Mouse (Mus musculus): ENCODE measurements around the gene Bcor.

Gene Bcor

DNA sequence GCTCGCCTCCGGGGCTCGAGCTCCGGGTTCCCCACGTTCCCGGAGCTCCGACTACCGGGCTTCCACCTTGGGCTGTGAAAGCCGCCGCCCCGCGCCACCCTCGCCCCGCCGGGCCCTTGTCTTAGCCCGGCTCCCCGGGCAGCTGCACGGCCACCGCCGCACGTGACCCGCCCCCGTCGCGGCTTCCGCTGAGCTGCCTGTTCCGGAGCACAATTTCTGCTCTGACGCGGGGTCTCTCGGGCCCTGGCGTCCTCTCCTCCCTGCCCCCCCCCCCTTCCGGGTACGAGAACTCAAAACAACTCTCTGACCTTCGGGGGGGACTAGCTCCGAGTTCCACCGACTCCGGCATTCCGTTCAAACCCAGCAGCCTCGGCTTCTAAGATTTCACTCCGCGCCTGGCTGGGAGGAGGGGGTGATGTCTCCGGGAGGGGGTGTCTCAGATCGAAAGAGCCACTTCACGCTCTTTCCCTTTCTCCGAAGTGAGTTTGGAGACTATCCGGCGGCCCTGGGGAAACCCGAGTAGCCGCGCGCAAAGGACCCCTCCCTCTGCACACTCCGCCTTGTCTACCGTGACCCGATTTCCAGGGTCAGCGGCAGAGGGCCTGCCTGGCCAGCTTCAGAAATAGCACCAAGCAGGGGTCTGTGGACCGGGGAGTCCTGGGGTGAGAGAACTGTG, at the start of gene Bcor:
Gene Bcor (minus strand): TSS at position 375 of the 676 bp plus-strand sequence.
- DNase-seq (ENCODE audit: low spot score in 2 of 2), result peak in 1 of 2 experiments; percentile 37

DNA sequence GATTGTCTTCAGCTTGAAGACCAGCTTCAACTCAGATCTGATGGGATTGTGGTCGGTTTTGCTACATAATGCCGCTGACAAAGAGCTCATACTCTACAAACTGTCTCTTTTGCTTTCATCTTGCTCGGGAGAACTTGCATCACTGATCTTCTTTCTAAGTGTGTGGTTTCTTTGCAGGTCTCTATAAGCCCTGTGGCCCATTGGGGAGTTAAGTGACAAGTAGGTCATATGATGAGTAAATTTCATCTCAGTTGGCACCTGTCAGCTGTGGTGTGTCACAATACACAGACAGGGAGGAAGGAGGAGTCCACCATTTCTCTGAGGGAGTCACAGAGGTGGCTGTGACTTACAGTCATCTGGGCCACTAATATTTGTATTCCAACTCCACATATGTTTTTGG, 42.8 kb upstream of the Bcor start:
- no peak for DNase-seq (ENCODE audit: low spot score in 2 of 2)

DNA sequence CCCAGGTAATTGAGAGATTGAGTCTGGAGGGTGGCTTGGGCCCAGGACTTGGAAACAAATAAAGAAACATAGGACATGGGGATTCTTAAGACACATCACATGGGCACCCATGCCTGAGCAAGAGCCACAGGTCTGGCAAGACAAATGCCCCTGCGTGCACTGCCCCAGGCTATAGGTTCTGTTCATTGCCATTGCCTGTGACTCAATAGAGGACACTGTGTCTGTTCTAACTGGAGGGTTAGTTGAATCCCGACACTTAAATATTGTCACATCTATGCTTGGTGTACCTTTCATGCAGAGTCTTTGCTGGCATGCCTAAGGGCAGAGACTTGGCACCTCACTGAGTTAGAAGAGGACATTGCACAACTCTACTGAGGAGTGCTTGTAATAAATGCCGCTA, 41.0 kb upstream of the Bcor start:
- no peak for DNase-seq (ENCODE audit: low spot score in 2 of 2)

DNA sequence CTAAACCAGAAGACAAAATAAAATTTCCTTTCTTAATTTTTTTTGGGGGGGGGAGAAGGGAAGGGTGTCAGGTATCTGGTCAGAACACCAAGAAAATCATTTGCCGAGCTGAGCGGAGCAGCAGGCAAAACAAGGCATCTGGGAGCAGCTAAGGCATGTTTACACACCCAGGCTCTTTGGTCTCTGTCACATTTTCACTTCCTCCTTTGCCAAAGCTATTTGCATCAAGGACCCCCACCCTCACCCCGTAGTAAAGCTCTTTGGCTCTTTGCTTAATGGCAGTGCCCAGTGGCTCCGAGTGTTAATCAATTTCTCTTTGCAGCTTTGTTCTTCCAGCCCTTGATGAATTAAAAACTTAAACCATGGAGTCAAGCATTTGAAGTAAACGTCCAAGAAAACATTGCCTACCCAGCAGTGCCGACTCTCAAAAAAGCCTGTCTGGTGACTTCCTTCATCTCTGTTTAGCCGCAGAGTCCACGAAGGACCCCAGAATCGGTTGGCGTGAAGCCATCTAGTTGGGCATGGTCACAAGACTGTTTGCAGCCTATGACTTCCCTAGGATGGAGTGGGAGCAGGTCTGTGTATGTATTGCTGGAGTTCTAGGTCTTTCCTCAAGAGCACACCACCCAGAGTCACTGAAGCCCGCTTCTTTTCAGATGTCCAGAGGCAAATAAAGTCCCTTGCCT, 35.2 kb upstream of the Bcor start:
- no peak for DNase-seq (ENCODE audit: low spot score in 2 of 2)

DNA sequence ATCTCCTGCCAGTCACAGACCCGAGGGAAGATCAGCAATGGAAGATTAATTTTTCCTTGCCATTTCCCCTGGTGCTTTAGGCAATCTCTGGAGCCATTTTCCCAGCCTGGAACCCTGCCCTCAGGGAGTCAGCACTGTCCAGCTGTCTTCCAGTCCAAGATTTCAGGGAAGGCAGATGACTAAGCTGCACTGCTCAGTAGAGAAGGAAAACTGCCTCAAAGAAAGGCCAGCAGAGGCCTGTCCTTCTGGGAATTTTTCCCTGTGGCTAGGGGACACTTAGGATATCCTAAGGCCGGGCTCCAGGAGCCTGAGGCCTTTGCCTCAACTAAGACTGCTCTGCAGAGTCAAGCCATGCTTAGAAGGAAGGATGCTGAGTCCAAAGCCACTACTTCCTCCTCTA, 32.2 kb upstream of the Bcor start:
- no peak for DNase-seq (ENCODE audit: low spot score in 2 of 2)

DNA sequence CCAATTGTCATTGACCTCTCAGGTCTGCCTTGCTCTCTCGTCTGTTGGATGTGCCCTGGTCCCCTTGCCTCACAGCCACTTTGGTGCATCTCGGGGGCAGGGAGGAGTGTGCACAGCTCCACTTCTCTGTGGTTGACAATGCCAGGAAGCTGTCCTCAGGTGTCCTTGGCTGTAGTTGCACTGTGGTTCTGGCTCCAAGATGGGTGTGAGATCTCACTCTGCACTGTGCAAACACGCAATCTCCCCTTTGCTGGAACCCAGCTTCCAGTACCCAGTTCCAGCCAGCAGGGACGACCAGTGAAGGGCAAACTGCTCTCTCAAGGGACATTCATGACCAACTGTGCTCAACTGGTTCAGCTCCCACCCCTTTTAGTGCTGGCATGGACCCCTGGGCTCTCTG, 29.4 kb upstream of the Bcor start:
- no peak for DNase-seq (ENCODE audit: low spot score in 2 of 2)

DNA sequence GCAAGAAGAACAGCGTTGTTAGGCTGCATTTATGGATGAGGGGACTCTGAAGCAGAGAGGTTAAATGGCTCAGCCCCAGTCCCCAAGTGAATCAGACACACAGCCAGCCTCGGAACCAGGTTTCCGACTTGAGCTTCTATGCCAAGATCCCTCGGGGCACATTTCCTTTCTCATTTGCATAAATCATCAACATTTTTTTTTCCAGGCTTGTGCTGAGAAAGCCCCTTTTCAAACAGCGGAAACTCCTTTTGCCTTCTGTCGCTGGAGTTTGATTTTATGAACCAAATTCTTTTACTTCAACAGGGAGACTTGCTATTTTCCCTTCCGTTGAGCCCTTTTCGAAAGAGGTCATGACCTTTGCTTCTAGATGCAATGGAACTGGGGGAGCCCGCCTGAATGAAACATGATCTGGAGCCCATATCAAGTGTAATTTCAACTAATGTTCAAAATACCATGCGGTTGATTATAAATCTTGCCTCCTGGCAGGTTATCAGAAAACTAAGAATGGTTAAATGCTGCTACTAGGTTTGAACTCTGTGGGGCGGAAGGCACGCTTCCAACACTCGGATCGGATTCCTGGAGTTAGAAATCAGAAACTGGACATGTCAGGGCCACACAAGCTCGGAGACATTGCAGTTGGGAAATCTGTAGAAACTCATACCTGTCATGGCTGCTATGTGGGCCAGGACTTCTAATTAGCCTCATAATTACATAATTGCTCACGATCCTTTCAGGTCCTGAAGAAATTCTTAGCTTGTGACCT, 15.2 kb upstream of the Bcor start:
- no peak for DNase-seq (ENCODE audit: low spot score in 2 of 2)

DNA sequence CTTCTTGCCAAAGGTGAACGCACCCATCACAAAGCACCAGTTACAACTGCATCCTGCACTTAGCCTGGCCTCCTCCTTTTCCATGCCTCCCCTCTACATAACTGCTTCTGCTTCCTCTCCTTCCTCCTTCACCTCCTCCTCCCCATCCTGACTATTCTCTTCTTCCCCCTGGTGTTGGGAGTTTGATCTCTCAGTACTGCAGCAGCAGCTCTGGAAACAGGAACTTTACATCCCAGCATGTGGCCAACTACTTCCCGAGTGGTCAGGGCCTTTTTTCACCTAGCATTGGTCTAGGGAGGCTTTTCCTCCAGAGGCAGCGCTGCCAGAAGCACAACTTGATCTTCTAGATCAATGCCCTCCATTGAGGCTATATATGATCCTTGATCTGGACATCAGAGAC, 10.0 kb upstream of the Bcor start:
- DNase-seq (ENCODE audit: low spot score in 2 of 2), result no peak

DNA sequence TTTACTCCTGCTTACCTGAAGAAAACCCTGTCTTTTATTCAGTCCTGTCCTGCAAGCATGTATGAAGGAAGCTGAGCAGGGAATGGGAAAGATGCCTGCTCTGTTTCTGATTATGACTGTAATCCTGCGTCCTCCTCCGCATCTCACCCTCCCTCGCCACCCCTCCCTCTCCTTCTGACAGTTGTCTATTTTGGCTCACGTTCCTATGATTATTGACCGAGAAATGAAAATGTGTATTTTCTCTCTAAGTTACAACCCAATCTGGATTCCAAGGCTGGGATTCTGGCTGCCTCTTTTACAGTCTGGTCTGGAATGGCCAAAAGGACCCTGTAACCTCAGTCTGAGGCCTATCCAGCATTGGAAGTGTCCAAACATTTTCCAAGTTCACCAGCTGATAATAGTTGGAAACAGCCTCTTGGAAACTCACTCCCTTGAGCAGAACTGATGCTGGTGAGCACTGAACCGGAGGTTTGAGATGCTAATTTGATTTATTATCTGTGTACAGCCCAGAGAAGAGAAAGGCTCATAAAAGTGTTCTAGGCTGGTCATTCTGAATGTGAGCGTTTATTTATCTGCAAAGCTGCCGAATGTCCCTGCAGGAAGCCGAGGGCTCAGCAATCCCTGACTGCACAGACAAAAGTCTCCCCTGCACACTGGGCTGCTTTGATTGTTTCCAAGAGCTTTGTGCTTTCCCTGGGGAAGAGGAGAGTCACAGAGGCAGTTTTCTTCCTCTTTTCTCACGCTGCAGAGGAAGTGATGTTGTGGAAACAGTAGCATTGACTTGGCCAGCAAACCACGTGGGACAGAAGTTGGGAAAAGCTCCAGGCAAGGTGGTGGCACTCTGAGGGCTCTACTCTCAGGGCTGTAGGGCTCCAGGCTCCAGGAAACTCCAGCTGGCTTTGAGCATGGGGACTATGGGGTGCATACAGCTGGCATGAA, 4.7 kb upstream of the Bcor start:
- DNase-seq (ENCODE audit: low spot score in 2 of 2), result peak in 1 of 2 experiments; percentile 3

DNA sequence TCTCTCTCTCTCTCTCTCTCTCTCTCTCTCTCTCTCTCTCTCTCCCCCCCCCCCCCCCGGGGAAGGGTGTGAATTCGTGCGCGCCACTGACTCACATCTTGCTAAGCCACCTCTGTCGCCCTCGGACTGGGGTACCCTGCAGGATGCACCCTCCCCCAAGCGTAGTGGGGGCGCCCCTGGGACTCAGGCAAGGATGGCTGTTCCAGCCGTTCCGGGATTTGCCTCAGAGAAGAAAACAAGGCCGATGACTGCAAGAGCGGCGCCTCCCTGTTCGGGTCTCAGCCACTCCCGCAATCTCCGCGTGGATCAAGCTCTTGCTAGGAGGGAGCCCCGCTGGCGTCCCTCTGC, 647 bp downstream of the Bcor start:
- peak in 1 of 2 experiments; percentile 31 for DNase-seq (ENCODE audit: low spot score in 2 of 2)

DNA sequence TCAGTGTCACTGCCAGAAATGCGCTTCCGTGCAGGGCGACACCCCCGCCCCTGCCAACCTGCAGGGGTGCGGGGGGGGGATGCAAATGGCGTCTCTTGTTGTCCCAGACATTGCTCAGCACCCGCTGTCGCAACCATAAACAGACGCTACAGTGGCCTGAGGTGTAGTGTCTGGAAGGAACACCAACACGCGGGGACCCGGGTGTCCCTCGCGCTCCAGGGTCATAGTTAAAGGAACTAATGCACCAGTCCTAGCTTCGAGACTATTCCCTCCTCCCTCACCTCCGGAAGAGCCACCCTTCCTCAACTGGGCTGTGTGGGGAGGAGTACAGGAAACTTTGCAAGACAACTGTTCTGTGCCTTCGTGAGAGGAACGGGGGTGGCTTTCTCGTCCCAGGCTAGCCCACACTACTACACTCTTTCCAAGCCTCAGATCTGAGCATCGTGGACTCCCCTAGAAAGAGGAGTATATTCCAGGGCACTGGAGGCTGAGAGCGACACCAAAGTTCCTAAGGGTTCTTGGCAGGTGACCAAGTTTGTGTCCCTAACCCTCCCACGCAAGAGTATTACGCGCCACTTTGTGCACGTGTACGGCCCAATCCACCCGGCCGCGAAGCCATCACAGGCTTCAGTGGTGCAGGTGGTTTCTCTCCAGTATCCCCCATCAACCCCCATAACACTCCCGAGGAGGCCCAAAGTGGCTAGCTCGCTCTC, 1.2 kb downstream of the Bcor start:
- no peak for DNase-seq (ENCODE audit: low spot score in 2 of 2)

DNA sequence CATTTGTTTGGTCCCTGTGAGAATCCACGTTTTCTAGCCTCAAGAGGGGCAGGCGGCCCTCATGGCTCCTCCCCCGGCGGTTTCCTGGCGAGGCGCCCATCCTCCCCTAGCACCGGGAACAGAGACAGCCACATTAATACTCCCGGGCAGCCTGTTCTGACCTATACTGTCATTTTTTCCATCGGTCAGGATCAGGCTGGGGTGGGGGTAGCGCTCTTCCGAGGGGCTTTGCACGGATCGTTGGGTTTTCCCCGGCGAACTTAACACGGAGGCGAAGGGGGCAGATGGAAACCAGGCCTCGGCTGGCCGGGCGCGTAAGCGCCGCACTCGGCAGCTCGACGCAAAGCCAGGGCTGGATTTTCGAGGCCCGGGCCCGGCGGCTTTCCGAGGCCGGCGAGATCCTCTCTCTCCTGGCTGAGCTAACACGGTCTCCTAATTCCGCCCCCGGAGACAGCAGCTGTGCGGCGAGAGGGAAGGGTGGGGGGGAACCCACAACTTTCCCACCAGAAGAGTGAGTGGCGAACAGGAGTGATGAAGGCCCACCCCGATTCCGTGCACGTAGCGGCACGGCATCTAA, 1.8 kb downstream of the Bcor start:
- peak in 1 of 2 experiments; percentile 48 for DNase-seq (ENCODE audit: low spot score in 2 of 2)

DNA sequence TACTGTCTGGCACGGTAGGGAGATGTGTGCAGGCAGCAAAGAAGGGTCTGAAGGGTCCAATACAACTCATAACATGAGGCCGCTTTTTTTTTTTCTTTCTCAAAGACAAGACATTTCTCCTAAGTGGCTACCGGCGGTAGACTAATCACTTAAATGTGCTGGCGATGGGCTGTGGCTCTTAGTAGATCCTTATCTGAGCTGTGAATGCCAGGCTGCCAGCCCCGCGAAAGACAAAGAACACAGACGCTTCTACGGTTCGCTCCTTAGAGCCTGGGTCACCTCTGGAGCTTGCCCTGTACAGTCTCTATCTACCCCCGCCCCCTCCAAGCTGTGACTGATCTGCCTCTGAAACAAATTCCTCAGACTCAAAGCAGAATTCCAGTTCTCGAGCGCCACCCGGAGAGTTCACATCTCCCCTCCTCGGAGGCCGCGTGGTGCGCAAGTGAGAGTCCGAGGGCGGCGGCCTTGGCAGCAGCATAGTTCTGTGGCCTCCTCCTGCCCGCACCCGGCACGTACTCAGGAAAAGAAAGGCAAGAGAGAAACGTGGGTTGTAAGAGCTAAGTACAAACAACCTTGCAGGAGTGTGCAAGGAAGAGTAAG, 2.7 kb downstream of the Bcor start:
- peak in 1 of 2 experiments; percentile 43 for DNase-seq (ENCODE audit: low spot score in 2 of 2)

DNA sequence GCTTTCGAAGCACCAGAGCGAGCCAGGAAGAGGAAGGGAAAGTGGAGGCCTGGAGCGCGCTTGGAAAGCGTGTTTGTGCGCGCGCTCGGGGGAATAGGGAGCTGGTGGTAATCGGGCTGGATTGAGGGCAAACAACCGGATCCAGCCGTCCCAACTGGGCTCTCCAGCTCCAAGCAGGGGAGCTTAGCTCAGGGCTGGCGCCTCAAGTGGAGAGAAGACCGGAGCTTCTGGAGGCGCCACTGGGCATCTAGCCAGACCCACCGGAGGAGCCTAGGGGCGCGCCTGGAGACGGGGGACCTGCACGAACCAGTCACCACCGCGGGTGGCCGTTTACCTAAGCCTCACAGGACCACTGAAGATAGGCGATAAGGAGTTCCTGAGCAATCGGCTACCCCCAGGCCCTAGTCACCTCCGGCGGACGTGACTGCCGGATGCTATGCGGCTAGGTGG, 4.3 kb downstream of the Bcor start:
- DNase-seq (ENCODE audit: low spot score in 2 of 2), result peak in 1 of 2 experiments; percentile 37

DNA sequence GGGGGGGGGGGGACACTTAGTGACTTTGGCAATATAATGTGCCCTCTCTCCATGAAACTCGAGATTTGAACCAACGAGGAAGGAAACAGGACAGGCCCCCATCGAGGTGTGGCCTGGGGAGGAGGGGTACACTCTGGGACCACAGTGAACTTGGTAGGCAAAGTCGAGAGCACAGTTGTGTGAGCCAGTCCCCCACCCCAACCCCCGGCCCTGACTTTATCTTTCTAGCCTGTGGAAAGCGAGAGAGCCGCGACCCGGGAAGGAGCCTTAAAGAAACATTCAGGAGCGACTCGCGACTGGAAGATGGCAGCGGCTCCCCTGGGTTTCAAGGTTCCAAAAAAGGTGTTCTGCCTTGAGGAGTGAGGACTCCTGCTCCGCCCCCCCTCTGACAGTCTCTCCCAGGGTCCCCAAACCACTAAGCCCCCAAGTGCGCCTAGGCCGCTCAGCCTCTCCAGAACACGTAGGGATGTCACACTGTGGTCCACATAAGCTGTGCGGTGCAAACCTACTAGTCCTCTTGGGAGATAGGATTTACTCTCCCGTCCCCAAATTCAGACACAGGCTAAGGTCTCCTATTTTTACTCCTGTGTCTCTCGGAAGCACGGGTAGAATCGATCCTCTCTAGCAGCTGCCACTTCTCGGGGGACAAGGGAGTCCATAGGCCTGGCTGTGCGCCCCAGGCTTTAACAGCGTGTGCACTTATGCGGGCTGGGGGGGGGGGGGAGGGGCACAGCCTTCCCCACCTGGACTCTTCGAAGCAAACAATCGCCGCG, 4.9 kb downstream of the Bcor start:
- no peak for DNase-seq (ENCODE audit: low spot score in 2 of 2)

DNA sequence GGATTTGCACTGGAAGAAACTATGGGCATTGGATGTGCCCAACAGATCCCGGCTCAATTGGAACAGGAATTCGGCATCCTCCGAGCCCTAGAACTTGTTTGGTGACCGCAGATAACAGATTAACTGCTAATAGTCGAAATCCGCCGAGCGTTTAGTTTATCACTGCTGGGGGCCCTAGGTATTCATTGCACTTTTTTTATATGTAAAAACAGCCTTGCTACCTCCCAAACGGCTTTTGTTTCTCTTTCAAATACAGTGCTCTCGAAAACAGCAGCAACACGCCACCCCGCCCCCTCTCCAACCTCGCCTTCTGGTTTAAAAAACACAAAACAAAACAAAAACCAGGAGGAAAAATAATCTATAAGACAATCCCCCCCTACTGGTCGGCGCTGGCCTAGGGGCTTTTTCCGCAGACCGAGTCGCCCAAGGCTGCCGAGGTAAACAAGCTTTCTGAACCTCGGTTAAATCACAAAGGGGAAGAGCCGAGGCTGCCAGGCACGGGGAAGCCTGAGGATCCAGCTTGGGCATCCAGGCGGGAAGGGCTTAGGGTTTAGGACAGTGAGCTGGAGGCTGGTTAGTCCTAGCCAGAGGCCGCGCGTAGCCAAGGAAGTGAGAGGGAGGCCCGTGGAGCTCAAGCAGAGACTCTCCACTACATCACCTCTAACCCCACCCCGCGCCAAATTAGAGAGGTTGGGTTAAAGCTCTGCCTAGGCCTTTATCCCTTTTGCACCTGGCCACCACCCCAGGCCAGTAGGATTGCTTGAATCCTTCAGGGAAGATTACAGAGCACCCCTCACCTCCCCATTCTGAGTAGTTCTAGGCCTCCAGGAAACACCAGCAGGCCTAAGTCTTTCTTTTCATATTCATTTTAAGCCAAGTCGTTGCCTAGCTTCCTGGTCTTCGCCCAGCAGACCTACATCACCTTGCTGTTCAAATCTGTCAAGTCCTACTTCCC, 6.7 kb downstream of the Bcor start:
- no peak for DNase-seq (ENCODE audit: low spot score in 2 of 2)

DNA sequence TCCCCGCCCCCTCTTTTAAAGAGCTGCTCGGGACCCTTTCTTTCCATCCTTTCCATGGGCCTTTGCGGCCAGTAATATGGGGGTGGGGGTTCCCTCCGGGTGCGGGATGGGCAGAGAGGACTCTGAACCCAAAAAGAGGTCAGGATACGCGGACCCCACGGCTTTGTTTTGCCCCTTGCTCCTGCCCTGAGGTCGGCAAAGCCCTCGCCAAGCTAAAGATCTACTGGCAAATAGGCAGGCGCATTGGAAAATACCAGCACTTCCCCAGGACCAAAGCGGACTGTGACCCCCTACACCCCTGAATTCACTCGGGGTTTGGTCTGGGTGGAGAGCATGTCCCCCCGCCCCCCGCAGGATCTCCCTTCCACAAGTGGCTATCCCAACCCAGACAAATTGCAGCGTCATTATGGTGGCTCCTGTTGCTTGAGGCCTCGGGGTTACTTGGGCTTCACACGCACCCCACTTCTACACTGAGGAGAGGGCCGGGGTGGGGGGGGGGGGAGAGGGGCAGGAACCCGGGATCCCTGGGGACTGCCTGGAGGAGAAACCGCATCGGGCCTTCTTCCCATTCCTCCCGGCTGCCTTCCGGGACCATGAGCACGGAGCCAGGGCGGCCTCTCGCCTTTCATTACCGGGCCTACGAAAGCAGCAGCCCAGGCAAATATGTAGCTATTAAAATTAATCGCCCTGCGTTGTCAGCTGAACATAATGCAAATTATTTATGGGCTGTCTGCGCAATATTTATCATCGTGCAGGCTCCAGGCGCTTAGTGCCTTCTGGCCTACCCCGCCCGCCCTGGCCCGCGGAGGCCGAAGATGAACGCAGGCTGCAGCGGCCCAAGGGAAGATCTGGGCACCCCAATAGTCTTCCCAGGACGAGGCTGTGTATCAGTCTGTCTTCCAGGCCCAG, 7.9 kb downstream of the Bcor start:
- no peak for DNase-seq (ENCODE audit: low spot score in 2 of 2)
